15 mouse cellular contexts compared by ENCODE assay signal in genomic region chr8:71401454-71401853, GRCm38 (mm10). TPM values are rescaled to one million over a fixed set of nuclear protein-coding genes. Genes with fewer than 3 reads are reported as not detected.
"Had no signal": no experiment of that assay in that cellular context is flagged by ENCODE, and none has a peak within 500 bp of the region (broad histone marks: within the 10 kb centered on the region; RNA-seq: fewer than 3 reads in every experiment).

No protein-coding gene starts in this region.

- H3K27ac ChIP-seq: left cerebral cortex, adult 2 months; limb, embryonic 10.5 days; liver, embryonic 13.5 days; lung, embryonic 15.5 days; macrophage; midbrain, embryonic 15.5 days; neural tube, embryonic 13.5 days had no signal

- DNase-seq: kidney, postnatal 14 days; liver, embryonic 13.5 days; liver, postnatal 0 days; lung, postnatal 14 days; right cerebral cortex, adult 18-20 months; thymus, postnatal 4 days had no signal

- H3K4me3 ChIP-seq: left cerebral cortex, adult 2 months; limb, embryonic 10.5 days; liver, embryonic 13.5 days; lung, embryonic 15.5 days; megakaryocyte, embryonic 14.5 days; midbrain, embryonic 15.5 days; neural tube, embryonic 13.5 days had no signal

- H3K4me2 ChIP-seq: liver, embryonic 13.5 days; lung, embryonic 15.5 days; midbrain, embryonic 11.5 days; midbrain, embryonic 15.5 days; neural tube, embryonic 13.5 days had no signal

- H3K9me3 ChIP-seq: limb, embryonic 10.5 days; liver, embryonic 13.5 days; lung, embryonic 15.5 days; megakaryocyte, embryonic 14.5 days; midbrain, embryonic 15.5 days; neural tube, embryonic 13.5 days had no signal

- H3K27me3 ChIP-seq: liver, embryonic 13.5 days; lung, embryonic 15.5 days; megakaryocyte, embryonic 14.5 days; midbrain, embryonic 15.5 days; neural tube, embryonic 13.5 days had no signal

RNA-seq across cellular contexts. Expression of gene Ushbp1, which starts 5.9 kb away (rescaled TPM):
- total RNA-seq: monocyte, adult 5-6 weeks had no signal
- polyA plus RNA-seq: macrophage had no signal
